Mouse (Mus musculus) kidney, embryonic 14.5 days (tissue): ENCODE data around the gene Mrps33. TPM values are rescaled to one million over a fixed set of nuclear protein-coding genes. Genes with fewer than 3 reads are reported as not detected.

ENCODE experiments used
- ATAC-seq: fragments of 200-750 bp; cut with Nextera tagmentation; 2 replicates; pipeline ENCODE4 v1.8.0; 2017; ENCODE audit warnings: moderate number of reproducible peaks, mild to moderate bottlenecking, moderate TSS enrichment, moderate library complexity; ENCODE audit not compliant: low FRiP score, low TSS enrichment
- H3K27ac ChIP-seq: fragments of 300-500 bp; sonication (generic); 2 replicates; pipeline ENCODE4 v1.5.1; 2014; ENCODE audit warnings: low read depth, mild to moderate bottlenecking, low read length, moderate library complexity, mixed read lengths
- H3K27me3 ChIP-seq: fragments of 300-500 bp; sonication (generic); 2 replicates; pipeline ENCODE4 v1.6.1; 2014; ENCODE audit warnings: mild to moderate bottlenecking, low read length; ENCODE audit not compliant: control insufficient read depth, insufficient read depth
- H3K36me3 ChIP-seq: fragments of 300-500 bp; sonication (generic); 2 replicates; pipeline ENCODE4 v1.6.1; 2014; ENCODE audit warnings: low read length, mixed read lengths; ENCODE audit not compliant: control insufficient read depth, insufficient read depth
- H3K4me1 ChIP-seq: fragments of 300-500 bp; sonication (generic); 2 replicates; pipeline ENCODE4 v1.6.1; 2014; ENCODE audit warnings: low read length, mixed read lengths; ENCODE audit not compliant: control insufficient read depth, insufficient read depth
- H3K4me2 ChIP-seq: fragments of 300-500 bp; sonication (generic); replicated peaks from 2 replicates; pipeline ENCODE4 v1.6.1; 2014; ENCODE audit warnings: low read depth, mild to moderate bottlenecking, low read length
- H3K4me3 ChIP-seq: fragments of 300-500 bp; sonication (generic); 2 replicates; pipeline ENCODE4 v1.5.1; 2014; ENCODE audit warnings: mild to moderate bottlenecking, low read length
- H3K9ac ChIP-seq: fragments of 300-500 bp; sonication (generic); 2 replicates; pipeline ENCODE4 v1.6.1; 2014; ENCODE audit warnings: low read depth, mild to moderate bottlenecking, low read length, moderate library complexity
- H3K9me3 ChIP-seq: fragments of 300-500 bp; sonication (generic); 2 replicates; pipeline ENCODE4 v1.6.1; 2016; ENCODE audit warnings: low read length; ENCODE audit not compliant: control insufficient read depth
- WGBS: fragments of 180-500 bp; shearing (Covaris S2); extraction: QIAGEN DNeasy Blood & Tissue Kit; methylation state at CpG from one replicate; pipeline ENCODE4 v1.1.7; 2014; 5-methylcytosine and 5-hydroxymethylcytosine counted together
- polyA plus RNA-seq: library from polyadenylated mRNA; unstranded; fragments of >200 nt; fragmentation: Nextera tagmentation; extraction: Ambion mirVana; gene quantifications from 2 replicates; pipeline ENCODE4 v1.2.1, GENCODE M21; 2014

Gene Mrps33
- 208 and 276 TPM in 2 replicates for polyA plus RNA-seq

- peak within 1 kb of the TSS; percentile 75 for H3K9ac ChIP-seq
- H3K4me3 ChIP-seq: peak within 1 kb of the TSS; percentile 75
- no peaks in the 10 kb centered on the region for H3K9me3 ChIP-seq
- no peak within 1 kb of the TSS for H3K27ac ChIP-seq
- no peaks in the 10 kb centered on the region for H3K27me3 ChIP-seq
- H3K4me2 ChIP-seq: peak within 1 kb of the TSS; percentile 69
- no peaks in the 10 kb centered on the region for H3K36me3 ChIP-seq
- ATAC-seq: peak; percentile 99
- 0 out of 2 replicates have a peak, but pooled peaks cover 4% of the 10 kb centered on the region for H3K4me1 ChIP-seq
- WGBS: under 1% methylated on average over 39 of the region's 40 CpGs
Measured at GRCm38 (mm10) chr6:39810612-39811116, at the start of gene Mrps33. Gene Mrps33 (minus strand): TSS chr6:39810988.

GRCm38 (mm10) chr6:39849667-39850066 is 38.9 kb upstream of the Mrps33 start:
- no peaks in the 10 kb centered on the region for H3K4me1 ChIP-seq
- 93% methylated on average over 4 of the region's 4 CpGs for WGBS
- no peaks in the 10 kb centered on the region for H3K36me3 ChIP-seq
- no peaks in the 10 kb centered on the region for H3K27me3 ChIP-seq
- H3K9me3 ChIP-seq: no peaks in the 10 kb centered on the region
- no peak overlapping the region for H3K27ac ChIP-seq
- H3K4me2 ChIP-seq: no peak overlapping the region
- no peak overlapping the region for H3K4me3 ChIP-seq
- no peak for ATAC-seq
- no peak overlapping the region for H3K9ac ChIP-seq

- WGBS: 41% methylated on average over 7 of the region's 7 CpGs
- no peaks in the 10 kb centered on the region for H3K4me1 ChIP-seq
- H3K4me3 ChIP-seq: no peak overlapping the region
- ATAC-seq: no peak
- H3K9ac ChIP-seq: no peak overlapping the region
- H3K4me2 ChIP-seq: no peak overlapping the region
- H3K36me3 ChIP-seq: no peaks in the 10 kb centered on the region
- no peaks in the 10 kb centered on the region for H3K9me3 ChIP-seq
- H3K27me3 ChIP-seq: no peaks in the 10 kb centered on the region
- no peak overlapping the region for H3K27ac ChIP-seq
Measured at GRCm38 (mm10) chr6:39848766-39849165, 38.0 kb upstream of the Mrps33 start.

GRCm38 (mm10) chr6:39847538-39847937 is 36.8 kb upstream of the Mrps33 start:
- 76% methylated on average over 2 of the region's 2 CpGs for WGBS
- H3K36me3 ChIP-seq: no peaks in the 10 kb centered on the region
- no peaks in the 10 kb centered on the region for H3K9me3 ChIP-seq
- no peak overlapping the region for H3K4me3 ChIP-seq
- no peak overlapping the region for H3K27ac ChIP-seq
- no peak for ATAC-seq
- no peak overlapping the region for H3K9ac ChIP-seq
- H3K4me2 ChIP-seq: no peak overlapping the region
- no peaks in the 10 kb centered on the region for H3K27me3 ChIP-seq
- H3K4me1 ChIP-seq: no peaks in the 10 kb centered on the region

GRCm38 (mm10) chr6:39843698-39844342 is 33.0 kb upstream of the Mrps33 start:
- no peaks in the 10 kb centered on the region for H3K27me3 ChIP-seq
- no peak overlapping the region for H3K4me3 ChIP-seq
- H3K4me1 ChIP-seq: no peaks in the 10 kb centered on the region
- no peak overlapping the region for H3K27ac ChIP-seq
- no peak for ATAC-seq
- no peaks in the 10 kb centered on the region for H3K9me3 ChIP-seq
- no peak overlapping the region for H3K9ac ChIP-seq
- H3K36me3 ChIP-seq: no peaks in the 10 kb centered on the region
- 91% methylated on average over 14 of the region's 14 CpGs for WGBS
- H3K4me2 ChIP-seq: no peak overlapping the region

GRCm38 (mm10) chr6:39828736-39829135 is 17.9 kb upstream of the Mrps33 start:
- Histone ChIP-seq H3K27ac (no peak overlapping the region), H3K4me3 (no peak overlapping the region), H3K9me3 (no peaks in the 10 kb centered on the region), H3K9ac (no peak overlapping the region), H3K27me3 (no peaks in the 10 kb centered on the region), H3K4me1 (no peaks in the 10 kb centered on the region), H3K36me3 (no peaks in the 10 kb centered on the region), H3K4me2 (no peak overlapping the region)
- WGBS: 88% methylated on average over 5 of the region's 5 CpGs
- ATAC-seq: no peak

GRCm38 (mm10) chr6:39821241-39821640 is 10.5 kb upstream of the Mrps33 start:
- no peak overlapping the region for H3K4me2 ChIP-seq
- H3K27ac ChIP-seq: no peak overlapping the region
- no peaks in the 10 kb centered on the region for H3K4me1 ChIP-seq
- H3K4me3 ChIP-seq: no peak overlapping the region
- no peaks in the 10 kb centered on the region for H3K9me3 ChIP-seq
- WGBS: 91% methylated on average over 3 of the region's 3 CpGs
- no peaks in the 10 kb centered on the region for H3K36me3 ChIP-seq
- H3K9ac ChIP-seq: no peak overlapping the region
- H3K27me3 ChIP-seq: no peaks in the 10 kb centered on the region
- no peak for ATAC-seq

GRCm38 (mm10) chr6:39818922-39819321 is 8.1 kb upstream of the Mrps33 start:
- Histone ChIP-seq H3K4me3 (no peak overlapping the region), H3K27me3 (no peaks in the 10 kb centered on the region), H3K4me2 (no peak overlapping the region), H3K4me1 (no peaks in the 10 kb centered on the region), H3K36me3 (no peaks in the 10 kb centered on the region), H3K27ac (no peak overlapping the region), H3K9me3 (no peaks in the 10 kb centered on the region), H3K9ac (no peak overlapping the region)
- 57% methylated on average over 4 of the region's 4 CpGs for WGBS
- ATAC-seq: no peak

GRCm38 (mm10) chr6:39808511-39808910 is 2.3 kb downstream of the Mrps33 start:
- Histone ChIP-seq H3K27ac (no peak overlapping the region), H3K4me2 (no peak overlapping the region), H3K9me3 (no peaks in the 10 kb centered on the region), H3K27me3 (no peaks in the 10 kb centered on the region), H3K4me1 (0 out of 2 replicates have a peak, but pooled peaks cover 4% of the 10 kb centered on the region), H3K36me3 (no peaks in the 10 kb centered on the region), H3K4me3 (no peak overlapping the region), H3K9ac (no peak overlapping the region)
- WGBS: 56% methylated on average over 5 of the region's 5 CpGs
- no peak for ATAC-seq
